Mouse (Mus musculus): ENCODE measurements at regions not wholly inside any gene's neighbourhood (a gene's known extent, or its start where the extent isn't known, plus 50 kb on each side); places are given as distances from the start of the nearest gene placed in this dataset.

DNA sequence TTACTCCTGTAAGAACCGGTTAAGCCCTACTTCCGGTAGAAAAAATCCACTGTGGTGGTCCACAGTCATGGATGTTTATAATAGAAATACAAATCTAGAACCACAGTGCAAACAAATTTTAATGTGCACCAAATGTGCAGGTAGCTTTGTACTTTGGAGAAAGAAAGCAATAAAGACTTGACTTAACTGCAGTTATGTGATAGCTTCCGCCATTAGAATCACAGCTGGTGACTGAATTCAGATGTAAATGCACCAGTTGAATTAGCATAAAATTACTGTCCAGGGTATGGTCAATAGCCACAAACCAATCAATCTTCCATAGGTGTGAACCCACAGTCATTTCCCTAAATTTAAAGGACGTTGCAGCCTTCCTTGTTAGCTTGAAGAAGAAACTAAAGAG, 367.2 kb downstream of the Trib2 start:
- TF ChIP-seq CTCF (IDR thresholded peaks at IDR 0.05; ENCODE audit: extremely low read depth, insufficient read length, insufficient replicate concordance, low read depth, low read length) (no peak), POLR2A (IDR thresholded peaks at IDR 0.05; ENCODE audit: low read depth, low read length) (no peak)
